In genomic region chr19:57407947-57408346, GRCm38 (mm10) we compare ENCODE assay signal across 24 mouse cellular contexts.
"Had no signal": no experiment of that assay in that cellular context is flagged by ENCODE, and none has a peak within 500 bp of the region (broad histone marks: within the 10 kb centered on the region; RNA-seq: fewer than 3 reads in every experiment).

No protein-coding gene starts in this region.

- H3K27me3 ChIP-seq: heart, embryonic 15.5 days; hindbrain, embryonic 15.5 days; kidney, embryonic 15.5 days; limb, embryonic 12.5 days had no signal

- H3K9ac ChIP-seq: heart, embryonic 13.5 days; heart, embryonic 15.5 days; hindbrain, embryonic 13.5 days; hindbrain, embryonic 15.5 days; kidney, embryonic 15.5 days; limb, embryonic 12.5 days had no signal

- H3K4me2 ChIP-seq: heart, embryonic 11.5 days; heart, embryonic 13.5 days; heart, embryonic 15.5 days; hindbrain, embryonic 13.5 days; hindbrain, embryonic 15.5 days; kidney, embryonic 15.5 days; limb, embryonic 12.5 days had no signal

- H3K36me3 ChIP-seq: heart, embryonic 13.5 days; heart, embryonic 15.5 days; hindbrain, embryonic 13.5 days; hindbrain, embryonic 15.5 days; kidney, embryonic 15.5 days; limb, embryonic 10.5 days; limb, embryonic 12.5 days had no signal

- DNase-seq: gastrocnemius, adult 2 months; gastrocnemius, postnatal 10 days; gastrocnemius, postnatal 25 days; heart, adult 2 months; heart, postnatal 14 days; heart, postnatal 36 days; kidney, adult 11 months; kidney, adult 2 months; kidney, adult 9 months; kidney, postnatal 14 days; kidney, postnatal 36 days had no signal

- ATAC-seq: hindbrain, postnatal 0 days; intestine, embryonic 16.5 days had no signal

- H3K27ac ChIP-seq: gastrocnemius, adult 2 months; heart, adult 2 months; heart, embryonic 13.5 days; heart, embryonic 15.5 days; hindbrain, embryonic 13.5 days; hindbrain, embryonic 15.5 days; hindbrain, postnatal 0 days; kidney, postnatal 0 days; layer of hippocampus, adult 2 months; left cerebral cortex, adult 2 months; limb, embryonic 10.5 days; limb, embryonic 12.5 days had no signal

- H3K4me3 ChIP-seq: gastrocnemius, adult 2 months; heart, adult 2 months; heart, embryonic 13.5 days; heart, embryonic 15.5 days; hindbrain, embryonic 13.5 days; hindbrain, embryonic 15.5 days; kidney, embryonic 15.5 days; layer of hippocampus, adult 2 months; left cerebral cortex, adult 2 months; limb, embryonic 10.5 days; limb, embryonic 12.5 days had no signal

- H3K9me3 ChIP-seq: heart, embryonic 13.5 days; heart, embryonic 15.5 days; hindbrain, embryonic 13.5 days; hindbrain, embryonic 15.5 days; kidney, embryonic 15.5 days; limb, embryonic 10.5 days; limb, embryonic 12.5 days had no signal
